Mouse (Mus musculus) hindbrain, postnatal 0 days (tissue): ENCODE results near the gene Gm10477. TPM values are rescaled to one million over a fixed set of nuclear protein-coding genes. Genes with fewer than 3 reads are reported as not detected.

Experiments
- ATAC-seq: fragments of 200-750 bp; cut with Nextera tagmentation; 2 replicates; pipeline ENCODE4 v1.8.0; 2017; ENCODE audit warnings: mild to moderate bottlenecking, moderate TSS enrichment, moderate library complexity
- DNase-seq: peaks from one replicate; pipeline ENCODE4 v3.0.0-alpha.2; 2015; ENCODE audit warnings: low spot score
- H3K27ac ChIP-seq: fragments of 300-500 bp; sonication (generic); 2 replicates; pipeline ENCODE4 v1.5.1; 2014; ENCODE audit warnings: mild to moderate bottlenecking
- H3K27me3 ChIP-seq: fragments of 300-500 bp; sonication (generic); 2 replicates; pipeline ENCODE4 v1.6.1; 2014; ENCODE audit warnings: low read length, mixed read lengths; ENCODE audit not compliant: insufficient read depth
- H3K36me3 ChIP-seq: fragments of 300-500 bp; sonication (generic); 2 replicates; pipeline ENCODE4 v1.6.1; 2014; ENCODE audit warnings: low read length, mixed read lengths; ENCODE audit not compliant: insufficient read depth
- H3K4me1 ChIP-seq: fragments of 300-500 bp; sonication (generic); 2 replicates; pipeline ENCODE4 v1.6.1; 2014; ENCODE audit warnings: antibody characterized with exemption, low read length, mixed read lengths; ENCODE audit not compliant: insufficient read depth
- H3K4me2 ChIP-seq: fragments of 300-500 bp; sonication (generic); 2 replicates; pipeline ENCODE4 v1.6.1; 2014; ENCODE audit warnings: low read depth, mild to moderate bottlenecking, low read length, moderate library complexity, mixed read lengths
- H3K4me3 ChIP-seq: fragments of 300-500 bp; sonication (generic); 2 replicates; pipeline ENCODE4 v1.5.1; 2014; ENCODE audit warnings: low read length
- H3K9ac ChIP-seq: fragments of 300-500 bp; sonication (generic); replicated peaks from 2 replicates; pipeline ENCODE4 v1.6.1; 2014; ENCODE audit warnings: mild to moderate bottlenecking, low read length, moderate library complexity, mixed read lengths
- H3K9me3 ChIP-seq: fragments of 300-500 bp; sonication (generic); 2 replicates; pipeline ENCODE4 v1.6.1; 2016; ENCODE audit warnings: low read length, mixed read lengths
- CTCF ChIP-seq: IDR thresholded peaks from 2 replicates; pipeline ENCODE4 v1.5.1; 2016; ENCODE audit warnings: antibody characterized with exemption, control low read depth, low read depth
- WGBS: fragments of 180-500 bp; shearing (Covaris S2); extraction: QIAGEN DNeasy Blood & Tissue Kit; methylation state at CpG from one replicate; pipeline ENCODE4 v1.1.7; 2014; 5-methylcytosine and 5-hydroxymethylcytosine counted together
- polyA plus RNA-seq: library from polyadenylated mRNA; unstranded; fragments of >200 nt; fragmentation: Nextera tagmentation; extraction: Ambion mirVana; gene quantifications from 2 replicates; pipeline ENCODE4 v1.2.1, GENCODE M21; 2015
- total RNA-seq: library from RNA; depleted of rRNA; stranded (reverse); fragments of >200 nt; gene quantifications from 2 replicates; pipeline ENCODE4 v1.2.3, GENCODE M21; 2014; rRNA removed

The Gm10477 gene
- total and polyA plus RNA-seq, 2 experiments from 2014 or later, result not detected

GRCm38 (mm10) chrX:56549506-56549905 lies 25.0 kb downstream of the Gm10477 start, which contains the start of gene Gm648:
Gm648 (minus strand) TSS chrX:56549606.
- 88% methylated on average over 7 of the region's 7 CpGs for WGBS
- no peak for DNase-seq
- H3K27me3 ChIP-seq, result no peaks in the 10 kb centered on the region
- no peaks in the 10 kb centered on the region for H3K9me3 ChIP-seq
- H3K4me1 ChIP-seq, result no peaks in the 10 kb centered on the region
- no peak within 1 kb of the TSS for H3K4me3 ChIP-seq
- TF ChIP-seq CTCF, result no peak
- no peak for ATAC-seq
- H3K9ac ChIP-seq, result no peak within 1 kb of the TSS
- H3K36me3 ChIP-seq, result no peaks in the 10 kb centered on the region
- no peak within 1 kb of the TSS for H3K27ac ChIP-seq
- no peak within 1 kb of the TSS for H3K4me2 ChIP-seq

- DNase-seq, result no peak
- H3K4me2 ChIP-seq, result no peak overlapping the region
- no peak for ATAC-seq
- no peaks in the 10 kb centered on the region for H3K9me3 ChIP-seq
- H3K27ac ChIP-seq, result no peak overlapping the region
- no peak overlapping the region for H3K4me3 ChIP-seq
- 75% methylated on average over 3 of the region's 3 CpGs for WGBS
- no peak overlapping the region for H3K9ac ChIP-seq
- no peaks in the 10 kb centered on the region for H3K27me3 ChIP-seq
- TF ChIP-seq CTCF, result no peak
- H3K4me1 ChIP-seq, result no peaks in the 10 kb centered on the region
- no peaks in the 10 kb centered on the region for H3K36me3 ChIP-seq
These were observed 29.0 kb downstream of the Gm10477 start for GRCm38 (mm10) chrX:56553584-56553983.

DNA sequence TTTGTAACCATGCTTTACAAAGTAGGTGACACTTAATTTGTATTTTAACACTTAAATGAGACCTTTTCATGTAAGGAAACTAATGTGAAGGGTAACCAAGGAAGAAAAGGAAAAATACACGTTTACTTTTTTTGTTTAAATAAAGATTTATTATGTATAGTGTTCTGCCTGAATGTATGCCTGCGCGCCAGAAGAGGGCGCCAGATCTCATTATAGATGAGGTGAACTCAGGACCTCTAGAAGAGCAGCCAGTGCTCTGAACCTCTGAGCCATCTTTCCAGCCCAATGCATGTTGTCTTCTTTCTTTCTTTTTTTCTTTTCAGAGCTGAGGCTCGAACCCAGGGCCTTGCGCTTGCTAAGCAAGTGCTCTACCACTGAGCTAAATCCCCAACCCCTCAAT lies 47.9 kb downstream of the Gm10477 start:
- WGBS, result 27% methylated on average over 6 of the region's 6 CpGs

More for the DNA sequence above, 47.9 kb downstream of the Gm10477 start:
- Histone ChIP-seq H3K4me2 (no peak overlapping the region), H3K4me3 (no peak overlapping the region), H3K4me1 (no peaks in the 10 kb centered on the region), H3K9me3 (no peaks in the 10 kb centered on the region), H3K27me3 (no peaks in the 10 kb centered on the region), H3K27ac (no peak overlapping the region), H3K36me3 (no peaks in the 10 kb centered on the region), H3K9ac (no peak overlapping the region)
- DNase-seq, result no peak
- peak; percentile 38 for TF ChIP-seq CTCF
- no peak for ATAC-seq

Other genes starting within 250 kb of the Gm10477 start
- gene Zfp449, start 178.3 kb upstream of the Gm10477 start, total RNA-seq, result 4.4 and 5.5 TPM in 2 replicates
- 2.8 and 3.1 TPM in 2 replicates for gene Zfp449, start 178.3 kb upstream of the Gm10477 start, polyA plus RNA-seq
- 68.7 and 74.6 TPM in 2 replicates for gene Smim10l2a, start 150.2 kb upstream of the Gm10477 start, total RNA-seq
- gene Smim10l2a, start 150.2 kb upstream of the Gm10477 start, polyA plus RNA-seq, result 53.8 and 55.9 TPM in 2 replicates
- not detected in 2 replicates for gene Gm2174, start 76.8 kb upstream of the Gm10477 start, total RNA-seq
- 2.8 TPM in 1 of 2 replicates, not detected in the other for gene Gm2174, start 76.8 kb upstream of the Gm10477 start, polyA plus RNA-seq
- gene Ints6l, start 69.9 kb upstream of the Gm10477 start, total RNA-seq, result 20.4 and 22.7 TPM in 2 replicates
- 13.2 and 15.9 TPM in 2 replicates for gene Ints6l, start 69.9 kb upstream of the Gm10477 start, polyA plus RNA-seq
- gene Gm648, start 24.9 kb downstream of the Gm10477 start, total RNA-seq, result not detected in 2 replicates
- not detected in 2 replicates for gene Gm648, start 24.9 kb downstream of the Gm10477 start, polyA plus RNA-seq
- 61.9 and 67.7 TPM in 2 replicates for gene Mmgt1, start 73.3 kb downstream of the Gm10477 start, total RNA-seq
- 38.6 and 39.5 TPM in 2 replicates for gene Mmgt1, start 73.3 kb downstream of the Gm10477 start, polyA plus RNA-seq
- 78.7 and 84.0 TPM in 2 replicates for gene Slc9a6, start 85.0 kb downstream of the Gm10477 start, total RNA-seq
- 53.3 and 59.2 TPM in 2 replicates for gene Slc9a6, start 85.0 kb downstream of the Gm10477 start, polyA plus RNA-seq
- gene Fhl1, start 207.0 kb downstream of the Gm10477 start, total RNA-seq, result 189 and 208 TPM in 2 replicates
- gene Fhl1, start 207.0 kb downstream of the Gm10477 start, polyA plus RNA-seq, result 198 and 201 TPM in 2 replicates